Mouse (Mus musculus) myocyte (in vitro differentiated cells): ENCODE data around the gene Hsd3b7.

ENCODE experiments used
- MAX ChIP-seq: IDR thresholded peaks from one replicate; pipeline ENCODE4 v1.6.1; 2011; ENCODE audit warnings: low read depth, mild to moderate bottlenecking, control low read depth
- POLR2A ChIP-seq: IDR thresholded peaks from one replicate; pipeline ENCODE4 v1.6.1; 2011; ENCODE audit warnings: low read depth, mild to moderate bottlenecking, control low read depth, moderate library complexity; ENCODE audit not compliant: insufficient read length

DNA sequence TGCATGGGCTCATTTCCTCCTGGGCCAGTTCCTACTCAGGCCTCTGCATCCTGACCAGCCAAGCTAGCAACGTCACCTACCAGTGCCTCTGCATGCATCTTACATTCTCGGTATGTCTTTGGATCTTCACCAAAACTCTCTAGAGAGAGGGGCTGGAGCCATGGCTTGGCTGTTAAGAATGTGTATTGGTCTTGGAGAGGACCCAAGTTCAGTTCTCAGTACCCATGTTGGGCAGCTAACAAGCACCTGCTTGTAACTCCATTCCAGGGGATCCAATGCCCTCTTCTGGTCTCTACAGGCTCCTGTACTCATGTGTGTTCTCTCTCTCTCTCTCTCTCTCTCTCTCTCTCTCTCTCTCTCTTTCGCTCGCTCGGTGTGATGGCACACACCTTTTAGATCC, 17.4 kb downstream of the Hsd3b7 start:
- TF ChIP-seq MAX (no peak), POLR2A (no peak)
